Mouse (Mus musculus) heart, postnatal 0 days (tissue): ENCODE measurements around the gene Acbd6. TPM values are rescaled to one million over a fixed set of nuclear protein-coding genes. Genes with fewer than 3 reads are reported as not detected.

Source experiments
- ATAC-seq: fragments of 200-750 bp; cut with Nextera tagmentation; 2 replicates; pipeline ENCODE4 v1.8.0; 2017; ENCODE audit warnings: low read depth, moderate number of reproducible peaks, moderate library complexity; ENCODE audit not compliant: insufficient read depth
- DNase-seq: peaks from one replicate; pipeline ENCODE4 v3.0.0-alpha.2; 2016; ENCODE audit warnings: low spot score
- H3K27ac ChIP-seq: fragments of 300-500 bp; sonication (generic); 2 replicates; pipeline ENCODE4 v1.5.1; 2014; ENCODE audit warnings: low read depth, mild to moderate bottlenecking
- H3K27me3 ChIP-seq: fragments of 300-500 bp; sonication (generic); 2 replicates; pipeline ENCODE4 v1.6.1; 2014; ENCODE audit warnings: low read length, mixed read lengths; ENCODE audit not compliant: control insufficient read depth, insufficient read depth
- H3K36me3 ChIP-seq: fragments of 300-500 bp; sonication (generic); replicated peaks from 2 replicates; pipeline ENCODE4 v1.6.1; 2014; ENCODE audit warnings: low read length, mixed read lengths; ENCODE audit not compliant: control insufficient read depth, insufficient read depth
- H3K4me1 ChIP-seq: fragments of 300-500 bp; sonication (generic); 2 replicates; pipeline ENCODE4 v1.6.1; 2014; ENCODE audit warnings: antibody characterized with exemption; ENCODE audit not compliant: control insufficient read depth, insufficient read depth
- H3K4me2 ChIP-seq: fragments of 300-500 bp; sonication (generic); 2 replicates; pipeline ENCODE4 v1.6.1; 2014; ENCODE audit warnings: low read depth, mild to moderate bottlenecking, low read length, moderate library complexity
- H3K4me3 ChIP-seq: fragments of 300-500 bp; sonication (generic); 2 replicates; pipeline ENCODE4 v1.5.1; 2014; ENCODE audit warnings: low read depth, low read length
- H3K9ac ChIP-seq: fragments of 300-500 bp; sonication (generic); replicated peaks from 2 replicates; pipeline ENCODE4 v1.6.1; 2014; ENCODE audit warnings: low read depth, low read length, mixed read lengths
- H3K9me3 ChIP-seq: fragments of 300-500 bp; sonication (generic); replicated peaks from 2 replicates; pipeline ENCODE4 v1.6.1; 2016; ENCODE audit warnings: low read length; ENCODE audit not compliant: control insufficient read depth
- CTCF ChIP-seq: IDR thresholded peaks from 2 replicates; pipeline ENCODE4 v1.5.1; 2016; ENCODE audit warnings: antibody characterized with exemption, control low read depth, low read depth
- EP300 ChIP-seq: IDR thresholded peaks from 2 replicates; pipeline ENCODE4 v1.6.1; 2016; ENCODE audit warnings: antibody characterized with exemption, low read depth
- WGBS: fragments of 180-500 bp; shearing (Covaris S2); extraction: QIAGEN DNeasy Blood & Tissue Kit; methylation state at CpG from one replicate; pipeline ENCODE4 v1.1.7; 2014; 5-methylcytosine and 5-hydroxymethylcytosine counted together
- polyA plus RNA-seq: library from polyadenylated mRNA; unstranded; fragments of >200 nt; fragmentation: Nextera tagmentation; extraction: Ambion mirVana; gene quantifications from 2 replicates; pipeline ENCODE4 v1.2.1, GENCODE M21; 2015
- total RNA-seq: library from RNA; depleted of rRNA; stranded (reverse); fragments of >200 nt; gene quantifications from 2 replicates; pipeline ENCODE4 v1.2.3, GENCODE M21; 2014; ENCODE audit warnings: low replicate concordance

Acbd6 gene
- total and polyA plus RNA-seq, 2 experiments from 2014 or later, result 55.0 to 63.6 TPM

DNA sequence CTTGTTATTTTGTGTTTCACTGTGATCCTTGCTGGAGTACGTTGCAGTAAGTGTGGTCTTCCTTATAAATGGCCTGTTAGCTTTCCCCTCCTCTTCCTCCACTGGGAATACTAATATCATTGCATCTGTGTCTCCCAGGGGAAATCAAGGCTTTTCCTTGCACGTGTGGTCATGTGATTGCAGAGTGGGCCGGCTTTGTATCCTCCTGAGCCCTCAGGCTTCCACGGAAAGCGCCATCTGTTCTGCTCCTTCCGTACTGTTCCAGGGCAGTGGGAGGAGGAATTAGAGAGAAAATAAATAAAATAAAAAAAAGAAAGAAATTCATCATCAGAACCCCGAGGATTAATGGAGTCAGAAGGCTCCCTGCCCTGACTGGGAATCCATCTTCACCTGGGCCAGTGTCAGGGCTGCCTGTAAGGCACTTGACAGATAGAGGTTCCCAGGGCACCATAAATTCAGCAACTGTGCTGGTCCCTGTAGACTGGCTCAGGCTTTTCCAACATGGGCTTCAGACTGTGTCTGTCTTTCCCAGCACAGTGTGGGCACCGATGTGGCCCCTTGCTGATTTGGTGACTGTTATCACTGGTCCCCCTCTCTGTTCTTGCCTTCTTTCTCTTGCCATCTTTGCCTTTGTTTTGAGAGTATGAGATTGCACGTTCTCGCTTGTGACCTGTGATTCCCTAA is 123.3 kb downstream of the Acbd6 start:
- DNase-seq, result no peak
- H3K36me3 ChIP-seq, result no peaks in the 10 kb centered on the region

DNA sequence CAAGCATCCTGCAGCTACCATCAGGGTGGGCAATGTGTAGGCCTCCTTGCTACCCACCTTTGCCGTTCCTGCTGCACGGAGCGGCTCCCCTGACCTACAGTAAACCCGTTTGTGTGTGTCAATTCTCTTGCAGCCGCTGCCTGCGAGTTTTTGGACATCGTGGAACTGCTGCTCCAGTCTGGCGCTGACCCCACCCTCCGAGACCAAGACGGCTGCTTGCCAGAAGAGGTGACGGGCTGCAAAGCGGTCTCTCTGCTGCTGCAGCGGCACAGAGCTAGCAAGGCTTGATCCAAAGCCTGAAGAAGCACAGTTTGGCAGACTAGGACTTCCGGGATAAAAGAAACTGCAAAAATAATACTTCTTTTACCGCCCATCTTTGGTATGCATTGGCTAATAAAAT is 128.9 kb downstream of the Acbd6 start:
- H3K4me2 ChIP-seq, result no peak overlapping the region
- H3K27me3 ChIP-seq, result no peaks in the 10 kb centered on the region
- no peak for DNase-seq
- H3K4me3 ChIP-seq, result no peak overlapping the region
- TF ChIP-seq CTCF, result no peak
- no peak for TF ChIP-seq EP300
- no peak for ATAC-seq
- 0 out of 2 replicates have a peak, but pooled peaks cover 4% of the 10 kb centered on the region for H3K36me3 ChIP-seq
- H3K9ac ChIP-seq, result no peak overlapping the region
- H3K9me3 ChIP-seq, result no peaks in the 10 kb centered on the region
- no peaks in the 10 kb centered on the region for H3K4me1 ChIP-seq
- H3K27ac ChIP-seq, result no peak overlapping the region
- WGBS, result 73% methylated on average over 15 of the region's 15 CpGs

More for the DNA sequence above, 123.3 kb downstream of the Acbd6 start:
- Histone ChIP-seq H3K4me1 (no peaks in the 10 kb centered on the region), H3K9me3 (no peaks in the 10 kb centered on the region), H3K4me3 (no peak overlapping the region), H3K4me2 (no peak overlapping the region), H3K27me3 (no peaks in the 10 kb centered on the region), H3K9ac (no peak overlapping the region), H3K27ac (no peak overlapping the region)
- TF ChIP-seq CTCF, result no peak
- no peak for TF ChIP-seq EP300
- no peak for ATAC-seq
- 70% methylated on average over 10 of the region's 10 CpGs for WGBS

DNA sequence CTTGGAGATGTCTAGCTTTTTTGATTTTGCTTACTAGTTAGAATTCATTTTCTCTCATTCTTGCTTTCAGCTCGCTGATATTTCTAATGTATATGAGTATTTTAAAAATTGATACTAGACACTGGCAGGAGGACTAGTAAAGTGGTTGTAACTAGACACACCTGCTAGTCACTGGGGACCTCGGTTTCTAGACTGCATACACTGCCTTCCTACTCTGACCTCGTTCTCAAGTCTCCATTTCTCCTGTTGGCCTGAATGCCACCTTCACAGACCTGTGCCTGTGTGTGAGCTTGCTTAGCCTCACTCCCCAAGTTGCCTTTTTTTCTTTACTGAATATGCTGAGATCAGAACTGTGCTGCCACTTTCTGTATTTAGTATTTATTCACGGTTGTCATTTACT is 131.2 kb downstream of the Acbd6 start:
- ATAC-seq (no peak), DNase-seq (no peak)
- TF ChIP-seq CTCF (no peak), EP300 (no peak)
- Histone ChIP-seq H3K27me3 (no peaks in the 10 kb centered on the region), H3K36me3 (0 out of 2 replicates have a peak, but pooled peaks cover 4% of the 10 kb centered on the region), H3K4me3 (no peak overlapping the region), H3K9ac (no peak overlapping the region), H3K9me3 (no peaks in the 10 kb centered on the region), H3K4me1 (no peaks in the 10 kb centered on the region), H3K4me2 (no peak overlapping the region), H3K27ac (no peak overlapping the region)
- WGBS, result 88% methylated on average over 4 of the region's 4 CpGs

DNA sequence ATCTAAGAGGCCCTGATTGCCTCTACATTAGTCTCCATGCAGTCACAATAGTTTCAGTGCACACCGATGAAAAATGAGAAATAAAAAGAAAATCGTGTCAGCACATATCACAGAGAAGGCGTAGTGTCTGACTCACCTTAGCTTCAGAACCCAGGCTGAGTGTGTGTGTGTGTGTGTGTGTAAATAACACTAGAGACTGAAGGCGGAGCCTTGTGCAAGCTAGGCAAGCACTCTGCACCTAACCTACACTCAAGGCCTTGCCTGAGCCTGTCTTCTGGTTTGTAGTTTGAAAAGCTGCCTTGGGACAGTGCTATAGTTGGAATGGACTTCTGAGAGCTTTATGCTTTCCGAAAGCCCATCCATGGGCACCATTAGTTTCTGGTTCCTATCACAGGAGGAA is 131.6 kb downstream of the Acbd6 start:
- Histone ChIP-seq H3K27ac (no peak overlapping the region), H3K4me3 (no peak overlapping the region), H3K9ac (no peak overlapping the region), H3K4me2 (no peak overlapping the region), H3K27me3 (no peaks in the 10 kb centered on the region), H3K36me3 (0 out of 2 replicates have a peak, but pooled peaks cover 4% of the 10 kb centered on the region), H3K4me1 (no peaks in the 10 kb centered on the region), H3K9me3 (no peaks in the 10 kb centered on the region)
- no peak for DNase-seq
- 87% methylated on average over 5 of the region's 5 CpGs for WGBS
- no peak for ATAC-seq
- TF ChIP-seq EP300 (no peak), CTCF (no peak)

DNA sequence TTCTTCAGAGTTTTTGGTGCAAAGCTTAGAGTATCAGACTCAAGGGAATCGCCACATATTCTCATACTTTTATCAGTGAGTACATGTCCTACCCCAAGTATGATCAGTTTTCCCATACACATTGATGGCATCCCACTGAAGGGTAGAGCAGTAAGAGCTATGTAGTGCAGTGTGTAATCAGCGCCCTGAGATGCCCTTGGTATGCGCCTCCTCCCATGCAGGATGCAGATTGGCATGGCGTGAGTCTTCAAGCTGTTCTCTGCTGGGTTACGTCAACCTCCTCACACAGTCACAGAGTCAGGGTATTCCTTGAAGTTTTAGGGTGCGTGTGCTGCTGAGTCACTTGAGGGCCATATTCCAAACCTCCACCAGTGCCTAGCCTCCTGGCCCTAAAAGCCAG is 134.3 kb downstream of the Acbd6 start:
- Histone ChIP-seq H3K4me3 (no peak overlapping the region), H3K36me3 (0 out of 2 replicates have a peak, but pooled peaks cover 1% of the 10 kb centered on the region), H3K9me3 (no peaks in the 10 kb centered on the region), H3K27ac (no peak overlapping the region), H3K4me1 (0 out of 2 replicates have a peak, but pooled peaks cover 5% of the 10 kb centered on the region), H3K27me3 (no peaks in the 10 kb centered on the region), H3K4me2 (no peak overlapping the region), H3K9ac (no peak overlapping the region)
- ATAC-seq (no peak), DNase-seq (no peak)
- no peak for TF ChIP-seq CTCF
- no peak for TF ChIP-seq EP300
- WGBS, result 86% methylated on average over 6 of the region's 6 CpGs

DNA sequence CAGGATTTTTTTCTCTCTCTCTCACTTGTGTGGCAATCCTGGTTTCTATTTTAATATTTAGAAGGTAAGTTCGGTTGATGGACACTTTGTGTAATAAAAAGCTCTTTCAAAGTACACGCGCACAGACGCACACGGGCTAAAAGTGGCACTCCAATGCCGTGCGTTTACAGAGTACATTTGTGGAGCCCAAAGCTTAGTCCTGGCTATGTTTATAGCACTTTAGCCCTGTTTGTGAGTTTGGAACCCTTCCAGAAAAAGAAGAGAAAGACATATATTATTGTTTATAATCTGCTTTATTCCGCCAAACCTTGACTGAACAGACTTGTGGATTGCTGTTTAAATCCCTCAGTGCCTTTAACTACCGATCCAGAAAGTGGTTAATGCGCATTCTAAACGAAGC is 135.1 kb downstream of the Acbd6 start:
- 75% methylated on average over 11 of the region's 11 CpGs for WGBS
- H3K9ac ChIP-seq, result no peak overlapping the region
- no peaks in the 10 kb centered on the region for H3K27me3 ChIP-seq
- no peak overlapping the region for H3K4me2 ChIP-seq
- no peak for ATAC-seq
- H3K36me3 ChIP-seq, result no peaks in the 10 kb centered on the region
- 0 out of 2 replicates have a peak, but pooled peaks cover 5% of the 10 kb centered on the region for H3K4me1 ChIP-seq
- H3K9me3 ChIP-seq, result no peaks in the 10 kb centered on the region
- no peak for TF ChIP-seq CTCF
- no peak for TF ChIP-seq EP300
- no peak for DNase-seq
- H3K4me3 ChIP-seq, result no peak overlapping the region
- no peak overlapping the region for H3K27ac ChIP-seq
